Comparison of ENCODE assay signal across 10 mouse cellular contexts in genomic region chr4:152190096-152190653, GRCm38 (mm10). TPM values are rescaled to one million over a fixed set of nuclear protein-coding genes. Genes with fewer than 3 reads are reported as not detected.
DNase-seq lines count a peak whose midpoint lies in the region; ATAC-seq and TF ChIP-seq lines count a peak whose summit lies in the region.
"Had no signal": no experiment of that assay in that cellular context is flagged by ENCODE, and none has a peak within 500 bp of the region (broad histone marks: within the 10 kb centered on the region; RNA-seq: fewer than 3 reads in every experiment).

No protein-coding gene starts in this region.

- no peaks in the 10 kb centered on the region for H3K9me3 ChIP-seq in heart, embryonic 11.5 days (replicated peaks; ENCODE audit: control insufficient read depth, low read length)
- H3K9me3 ChIP-seq: forebrain, embryonic 15.5 days had no signal

- H3K27me3 ChIP-seq in heart, embryonic 11.5 days (ENCODE audit: control insufficient read depth, insufficient read depth, low read length) = no peaks in the 10 kb centered on the region
- H3K27me3 ChIP-seq in C2C12 (ENCODE audit: control insufficient read depth, insufficient read depth, insufficient read length) = no peaks in the 10 kb centered on the region
- H3K27me3 ChIP-seq: forebrain, embryonic 15.5 days had no signal

- H3K79me2 ChIP-seq in C2C12 (ENCODE audit: control insufficient read depth, insufficient read depth) = peaks cover 92% of the 10 kb centered on the region
- peaks cover 47% of the 10 kb centered on the region for H3K79me2 ChIP-seq in macrophage (ENCODE audit: inconsistent target)

- H3K4me3 ChIP-seq in heart, embryonic 11.5 days (ENCODE audit: low read depth, low read length) = no peak overlapping the region
- H3K4me3 ChIP-seq in C2C12 (ENCODE audit: insufficient read depth, poor library complexity, severe bottlenecking) = no peak overlapping the region
- no peak overlapping the region for H3K4me3 ChIP-seq in cortical plate, adult 2 months (ENCODE audit: insufficient read depth, low read length)
- H3K4me3 ChIP-seq in macrophage (ENCODE audit: inconsistent target) = no peak overlapping the region
- H3K4me3 ChIP-seq: forebrain, embryonic 15.5 days had no signal

- no peak overlapping the region for H3K27ac ChIP-seq in heart, embryonic 11.5 days (ENCODE audit: low read depth, low read length)
- peak overlapping the region; percentile 78; the same call in 1 of the 2 replicates for H3K27ac ChIP-seq in cortical plate, adult 2 months (ENCODE audit: insufficient read depth, low read length)
- peak overlapping the region; percentile 86 for H3K27ac ChIP-seq in macrophage
- H3K27ac ChIP-seq: forebrain, embryonic 15.5 days had no signal

- H3K36me3 ChIP-seq in heart, embryonic 11.5 days (ENCODE audit: control insufficient read depth, insufficient read depth, low read length) = no peaks in the 10 kb centered on the region
- H3K36me3 ChIP-seq in C2C12 (ENCODE audit: control insufficient read depth, insufficient read depth) = peaks cover 9% of the 10 kb centered on the region
- no peaks in the 10 kb centered on the region for H3K36me3 ChIP-seq in macrophage (ENCODE audit: inconsistent target)
- H3K36me3 ChIP-seq: forebrain, embryonic 15.5 days had no signal

- peaks cover 34% of the 10 kb centered on the region for H3K4me1 ChIP-seq in heart, embryonic 11.5 days (ENCODE audit: control insufficient read depth, insufficient read depth, low read length)
- H3K4me1 ChIP-seq in cortical plate, adult 2 months (ENCODE audit: control insufficient read depth, insufficient read depth, low read length) = peaks cover 13% of the 10 kb centered on the region

- no peak for DNase-seq in heart, adult 8-10 months (ENCODE audit: low spot score)
- DNase-seq in urinary bladder, postnatal 36 days (ENCODE audit: low spot score in 2 of 2) = no peak
- no peak for DNase-seq in gastrocnemius, postnatal 25 days
- DNase-seq in lung, adult 18-20 months = no peak

- WGBS in heart, embryonic 11.5 days (ENCODE audit: insufficient replicate concordance) = 69% methylated on average over 11 of the region's 11 CpGs
- WGBS in macrophage (ENCODE audit: missing documents) = 15% methylated on average over 10 of the region's 11 CpGs

- no peak for TF ChIP-seq POLR2A in cortical plate, adult 2 months (IDR thresholded peaks at IDR 0.05; ENCODE audit: extremely low read depth, insufficient read depth, low read length)

- no peak overlapping the region; the same call in 1 of the 2 replicates for H3K4me2 ChIP-seq in heart, embryonic 11.5 days
- H3K4me2 ChIP-seq: forebrain, embryonic 15.5 days had no signal

- H3K9ac ChIP-seq in heart, embryonic 11.5 days (ENCODE audit: low read depth, low read length) = 0 out of 2 replicates have a peak overlapping the region, but pooled peaks have one; percentile 18
- H3K9ac ChIP-seq: forebrain, embryonic 15.5 days had no signal

- peak overlapping the region; percentile 35 for H3ac ChIP-seq in C2C12 (ENCODE audit: control insufficient read depth, insufficient read length, low read depth)

- TF ChIP-seq CTCF in C2C12 (IDR thresholded peaks at IDR 0.05; ENCODE audit: control insufficient read depth, insufficient read depth, insufficient read length) = no peak
- no peak for TF ChIP-seq CTCF in cortical plate, adult 2 months (IDR thresholded peaks at IDR 0.05; ENCODE audit: extremely low read depth, insufficient read depth, low read length)

- H3K79me3 ChIP-seq in C2C12 (ENCODE audit: low read depth) = peaks cover 78% of the 10 kb centered on the region

- no peak for ATAC-seq in heart, embryonic 11.5 days (replicated peaks; ENCODE audit: insufficient number of reproducible peaks, low FRiP score, low TSS enrichment)
- ATAC-seq: forebrain, embryonic 15.5 days had no signal

TF ChIP-seq in C2C12, 6 proteins besides CTCF, POLR2A, EP300 and RAD21:
- no peak for TF ChIP-seq MYOG (IDR thresholded peaks at IDR 0.05; ENCODE audit: control insufficient read depth, extremely low read depth, insufficient read length)
- TF ChIP-seq FOSL1 (IDR thresholded peaks at IDR 0.05; ENCODE audit: insufficient read depth, low read length, poor library complexity, severe bottlenecking) = no peak
- no peak for TF ChIP-seq MAX (IDR thresholded peaks at IDR 0.05)
- TF ChIP-seq USF1 (IDR thresholded peaks at IDR 0.05; ENCODE audit: low read depth) = no peak
- no peak for TF ChIP-seq MYOD1 (IDR thresholded peaks at IDR 0.05; ENCODE audit: control insufficient read depth, insufficient read length, low read depth)
- no peak for TF ChIP-seq CEBPB (IDR thresholded peaks at IDR 0.05; ENCODE audit: low read depth)

RNA-seq across cellular contexts. Expression of gene Acot7, which starts 12.2 kb away (rescaled TPM):
- 53.1 and 53.6 TPM in 2 replicates for polyA plus RNA-seq in heart, embryonic 11.5 days (2014; fragmentation: Nextera tagmentation; extraction: Ambion mirVana)
- total RNA-seq in heart, adult 8-10 months (2022) = 10 to 100 TPM; 63.9 to 80.9 (median 69.3) TPM
- polyA plus RNA-seq in C2C12 (2012; fragmentation: generic; extraction: Trizol) = 344 TPM
- 333 and 334 TPM in 2 replicates for polyA plus RNA-seq in cortical plate, adult 2 months (2012; rRNA removed)
- total RNA-seq in macrophage (2018; cell fraction: chromatin; rRNA removed) = 10 to 100 TPM in 14 of 26 experiments, 1 to 10 TPM in 12; 2.1 to 42.1 (median 11.4) TPM
- total RNA-seq in macrophage (2018; cell fraction: cytosol; rRNA removed) = 10 to 100 TPM; 12.8 to 47.7 (median 23.1) TPM
- 10 to 100 TPM in 14 of 26 experiments, 1 to 10 TPM in 12; 3.1 to 46.7 (median 10.3) TPM for total RNA-seq in macrophage (2018; cell fraction: nucleus; rRNA removed)
- polyA plus RNA-seq in macrophage (2018) = 18.0 to 35.3 TPM (median 23.7 TPM) in 3 replicates
- total RNA-seq in gastrocnemius, postnatal 25 days (2021) = 10 to 100 TPM; 15.4 to 19.1 TPM

RNA-seq across cellular contexts. Expression of gene Hes2, which starts 31.5 kb away (rescaled TPM):
- 0.07 TPM in 1 of 2 replicates, not detected in the other for polyA plus RNA-seq in heart, embryonic 11.5 days (2014; fragmentation: Nextera tagmentation; extraction: Ambion mirVana)
- not detected for total RNA-seq in heart, adult 8-10 months (2022)
- polyA plus RNA-seq in C2C12 (2012; fragmentation: generic; extraction: Trizol) = not detected
- not detected in 2 replicates for polyA plus RNA-seq in cortical plate, adult 2 months (2012; rRNA removed)
- under 1 TPM in 1 of 26 experiments, not detected in 25; 0.33 TPM for total RNA-seq in macrophage (2018; cell fraction: chromatin; rRNA removed)
- total RNA-seq in macrophage (2018; cell fraction: cytosol; rRNA removed) = under 1 TPM in 4 of 26 experiments, not detected in 22; 0.04 to 0.10 (median 0.06) TPM
- not detected for total RNA-seq in macrophage (2018; cell fraction: nucleus; rRNA removed)
- polyA plus RNA-seq in macrophage (2018) = 0.10 TPM in 1 of 3 replicates, not detected in the others
- not detected for total RNA-seq in gastrocnemius, postnatal 25 days (2021)
- total RNA-seq: adrenal gland, adult 18-20 months had no signal
- polyA plus RNA-seq: forebrain, embryonic 15.5 days had no signal

RNA-seq across cellular contexts. Expression of gene Espn, which starts 38.0 kb away (rescaled TPM):
- polyA plus RNA-seq in heart, embryonic 11.5 days (2014; fragmentation: Nextera tagmentation; extraction: Ambion mirVana) = 0.90 and 1.3 TPM in 2 replicates
- total RNA-seq in heart, adult 8-10 months (2022) = 1 to 10 TPM; 2.6 to 3.5 (median 3.0) TPM
- polyA plus RNA-seq in C2C12 (2012; fragmentation: generic; extraction: Trizol) (0.97 TPM), macrophage (2018) (0.34 to 0.42 TPM (median 0.34 TPM) in 3 replicates)
- polyA plus RNA-seq in cortical plate, adult 2 months (2012; rRNA removed) = 1.8 and 2.6 TPM in 2 replicates
- 1 to 10 TPM in 4 of 26 experiments, under 1 TPM in 17, not detected in 5; 0.20 to 1.7 (median 0.63) TPM for total RNA-seq in macrophage (2018; cell fraction: chromatin; rRNA removed)
- 1 to 10 TPM in 1 of 26 experiments, under 1 TPM in 25; 0.09 to 1.0 (median 0.39) TPM for total RNA-seq in macrophage (2018; cell fraction: cytosol; rRNA removed)
- total RNA-seq in macrophage (2018; cell fraction: nucleus; rRNA removed) = 1 to 10 TPM in 3 of 26 experiments, under 1 TPM in 13, not detected in 10; 0.18 to 1.5 (median 0.51) TPM
- under 1 TPM; 0.23 to 0.38 TPM for total RNA-seq in gastrocnemius, postnatal 25 days (2021)
